Comparison of ENCODE assay signal across 31 mouse cellular contexts in genomic region chr17:24375886-24376285, GRCm38 (mm10). TPM values are rescaled to one million over a fixed set of nuclear protein-coding genes. Genes with fewer than 3 reads are reported as not detected.
A peak's percentile ranks its signal among the peaks of the same experiment; 100 is the strongest.
DNase-seq lines count a peak whose midpoint lies in the region; ATAC-seq and TF ChIP-seq lines count a peak whose summit lies in the region.
"Had no signal": no experiment of that assay in that cellular context is flagged by ENCODE, and none has a peak within 500 bp of the region (broad histone marks: within the 10 kb centered on the region; RNA-seq: fewer than 3 reads in every experiment).

No protein-coding gene starts in this region.

- H3K4me3 ChIP-seq in CH12.LX (replicated peaks in 1 of 3; ENCODE audit: low read depth in 2 of 3, low read length in 2 of 3, poor library complexity in 1 of 3) = no peak overlapping the region
- H3K4me3 ChIP-seq in MEL (ENCODE audit: control insufficient read depth in 1 of 2, insufficient read depth in 1 of 2, low read depth in 2 of 2, low read length in 2 of 2) = no peak overlapping the region
- H3K4me3 ChIP-seq in liver, embryonic 15.5 days (replicated peaks) = no peak overlapping the region
- H3K4me3 ChIP-seq in hindbrain, postnatal 0 days (ENCODE audit: low read length) = no peak overlapping the region
- H3K4me3 ChIP-seq: embryonic facial prominence, embryonic 12.5 days; embryonic facial prominence, embryonic 15.5 days; heart, adult 2 months; heart, embryonic 10.5 days; heart, embryonic 13.5 days had no signal

- ATAC-seq in liver, embryonic 15.5 days (ENCODE audit: insufficient read depth) = peak; percentile 36; the same call in 1 of the 2 replicates
- peak; percentile 68 for ATAC-seq in megakaryocyte-erythroid progenitor cell, adult 5-6 weeks (replicated peaks; ENCODE audit: low FRiP score, low TSS enrichment, poor library complexity, severe bottlenecking)
- ATAC-seq in hindbrain, postnatal 0 days = no peak
- ATAC-seq: CD4-positive, CD25-positive, alpha-beta regulatory T cell, adult 4 months; forebrain, embryonic 14.5 days; forebrain, postnatal 0 days; Patski had no signal

- DNase-seq in CH12.LX (ENCODE audit: extremely low read depth) (no peak), MEL (ENCODE audit: low read depth, low spot score) (peak; percentile 17)
- no peak for DNase-seq in frontal cortex, postnatal 36 days (ENCODE audit: low spot score in 2 of 2)
- no peak for DNase-seq in hindbrain, postnatal 0 days (ENCODE audit: low spot score)
- DNase-seq: adrenal gland, postnatal 10 days; adrenal gland, postnatal 36 days; cerebellum, adult 18-20 months; cerebellum, adult 9-10 months; cerebellum, postnatal 14 days; forebrain, postnatal 0 days; gastrocnemius, postnatal 25 days; heart, adult 2 months; heart, postnatal 14 days; heart, postnatal 4 days had no signal

- no peak for TF ChIP-seq RAD21 in CH12.LX (IDR thresholded peaks at IDR 0.05; ENCODE audit: low read depth, low read length)
- TF ChIP-seq RAD21 in MEL (IDR thresholded peaks at IDR 0.05; ENCODE audit: low read depth, low read length) = no peak

- dilution Hi-C loops in CH12.LX (cut with MboI; ENCODE audit: extremely low pct_ligation_motif_present, extremely low pct_unique_long_range_greater_than_20kb, low sequenced_read_pairs) = no loop called here

- H3K27ac ChIP-seq in CH12.LX (ENCODE audit: insufficient read depth, low read depth) = no peak overlapping the region
- no peak overlapping the region for H3K27ac ChIP-seq in MEL (ENCODE audit: control insufficient read depth, low read depth, low read length)
- H3K27ac ChIP-seq in liver, embryonic 15.5 days (replicated peaks) = no peak overlapping the region
- H3K27ac ChIP-seq in hindbrain, postnatal 0 days = no peak overlapping the region
- H3K27ac ChIP-seq: embryonic facial prominence, embryonic 12.5 days; embryonic facial prominence, embryonic 15.5 days; hindbrain, embryonic 14.5 days had no signal

- TF ChIP-seq POLR2A in CH12.LX (IDR thresholded peaks at IDR 0.05; ENCODE audit: low read depth, low read length) (no peak), MEL (IDR thresholded peaks at IDR 0.05; ENCODE audit: control insufficient read depth in 1 of 2, insufficient read depth in 1 of 2, low read depth in 1 of 2, low read length in 2 of 2, poor library complexity in 1 of 2) (no peak)

- no peaks in the 10 kb centered on the region for H3K9me3 ChIP-seq in CH12.LX (replicated peaks; ENCODE audit: low read length)
- no peaks in the 10 kb centered on the region for H3K9me3 ChIP-seq in MEL (replicated peaks; ENCODE audit: insufficient read depth, low read length)
- H3K9me3 ChIP-seq in liver, embryonic 15.5 days (replicated peaks) = no peaks in the 10 kb centered on the region
- no peaks in the 10 kb centered on the region for H3K9me3 ChIP-seq in hindbrain, postnatal 0 days (ENCODE audit: low read length)
- H3K9me3 ChIP-seq: embryonic facial prominence, embryonic 12.5 days; embryonic facial prominence, embryonic 15.5 days; heart, embryonic 10.5 days; heart, embryonic 13.5 days had no signal

- peaks cover 3 to 72% of the 10 kb centered on the region in 2 experiments for H3K36me3 ChIP-seq in CH12.LX (replicated peaks in 1 of 2; ENCODE audit: control insufficient read depth in 1 of 2, insufficient read depth in 1 of 2, low read length in 1 of 2)
- peaks cover 0 to 12% of the 10 kb centered on the region in 2 experiments; a peak in 3 of 4 replicates for H3K36me3 ChIP-seq in MEL (ENCODE audit: control insufficient read depth in 1 of 2, insufficient read depth in 2 of 2, low read length in 2 of 2)
- H3K36me3 ChIP-seq in liver, embryonic 15.5 days (replicated peaks) = peaks cover 93% of the 10 kb centered on the region
- peaks cover 48% of the 10 kb centered on the region for H3K36me3 ChIP-seq in hindbrain, postnatal 0 days (ENCODE audit: insufficient read depth, low read length)
- H3K36me3 ChIP-seq: embryonic facial prominence, embryonic 12.5 days had no signal

- H3K9ac ChIP-seq in CH12.LX (ENCODE audit: insufficient read depth, low read depth) = no peak overlapping the region
- H3K9ac ChIP-seq in MEL (ENCODE audit: control insufficient read depth, low read depth, low read length, poor library complexity, severe bottlenecking) = no peak overlapping the region
- H3K9ac ChIP-seq in liver, embryonic 15.5 days = no peak overlapping the region
- H3K9ac ChIP-seq in hindbrain, postnatal 0 days (replicated peaks; ENCODE audit: low read length) = no peak overlapping the region
- H3K9ac ChIP-seq: embryonic facial prominence, embryonic 12.5 days; embryonic facial prominence, embryonic 15.5 days; forebrain, postnatal 0 days; heart, embryonic 13.5 days; hindbrain, embryonic 14.5 days had no signal

- WGBS in liver, embryonic 15.5 days (ENCODE audit: insufficient replicate concordance) = 66% methylated on average over 6 of the region's 6 CpGs
- WGBS in hindbrain, postnatal 0 days = 93% methylated on average over 6 of the region's 6 CpGs

- TF ChIP-seq CTCF in CH12.LX (conservative IDR thresholded peaks at IDR 0.05 in 1 of 2, IDR thresholded peaks at IDR 0.05 in 1 of 2; ENCODE audit: low read depth in 2 of 2, low read length in 2 of 2) (no peak), MEL (IDR thresholded peaks at IDR 0.05 in 2 of 3, conservative IDR thresholded peaks at IDR 0.05 in 1 of 3; ENCODE audit: control insufficient read depth in 1 of 3, insufficient read depth in 1 of 3, low read depth in 2 of 3, low read length in 3 of 3, poor library complexity in 1 of 3, severe bottlenecking in 1 of 3) (no peak)
- no peak for TF ChIP-seq CTCF in hindbrain, postnatal 0 days (IDR thresholded peaks at IDR 0.05; ENCODE audit: low read depth)

- TF ChIP-seq EP300 in CH12.LX (IDR thresholded peaks at IDR 0.05; ENCODE audit: low read length) (no peak), MEL (IDR thresholded peaks at IDR 0.05; ENCODE audit: low read depth in 1 of 2, low read length in 2 of 2) (peak in 1 of 2 experiments; percentile 38; a peak in 1 of 4 replicates)

- H3K79me2 ChIP-seq in CH12.LX (replicated peaks; ENCODE audit: control insufficient read depth, extremely low read depth, insufficient read depth, poor library complexity, severe bottlenecking) (no peaks in the 10 kb centered on the region), MEL (ENCODE audit: control insufficient read depth, insufficient read depth, low read length, poor library complexity) (no peaks in the 10 kb centered on the region)

- in situ Hi-C loops in CH12.LX (cut with MboI; ENCODE audit: low pct_ligation_motif_present, low pct_unique_long_range_greater_than_20kb, low sequenced_read_pairs) = no loop called here

- no peak overlapping the region for H3K4me2 ChIP-seq in CH12.LX (ENCODE audit: insufficient read depth, low read depth, poor library complexity, severe bottlenecking)
- no peak overlapping the region for H3K4me2 ChIP-seq in liver, embryonic 15.5 days
- no peak overlapping the region for H3K4me2 ChIP-seq in hindbrain, postnatal 0 days (ENCODE audit: low read depth, low read length)
- H3K4me2 ChIP-seq: embryonic facial prominence, embryonic 12.5 days; embryonic facial prominence, embryonic 15.5 days; heart, embryonic 13.5 days; hindbrain, embryonic 14.5 days had no signal

- H3K27me3 ChIP-seq in CH12.LX (replicated peaks) (no peaks in the 10 kb centered on the region), MEL (ENCODE audit: control insufficient read depth in 1 of 2, insufficient read depth in 2 of 2, low read length in 2 of 2) (no peaks in the 10 kb centered on the region)
- no peaks in the 10 kb centered on the region for H3K27me3 ChIP-seq in liver, embryonic 15.5 days
- no peaks in the 10 kb centered on the region for H3K27me3 ChIP-seq in hindbrain, postnatal 0 days (ENCODE audit: insufficient read depth, low read length)
- H3K27me3 ChIP-seq: embryonic facial prominence, embryonic 12.5 days; embryonic facial prominence, embryonic 15.5 days; heart, embryonic 13.5 days; Patski had no signal

- H3K4me1 ChIP-seq in CH12.LX (ENCODE audit: control insufficient read depth in 1 of 2, insufficient read depth in 2 of 2) = peaks cover 3 to 17% of the 10 kb centered on the region in 2 experiments; a peak in 3 of 4 replicates
- no peaks in the 10 kb centered on the region for H3K4me1 ChIP-seq in MEL (ENCODE audit: control insufficient read depth in 1 of 2, insufficient read depth in 2 of 2, low read length in 2 of 2)
- peaks cover 37% of the 10 kb centered on the region for H3K4me1 ChIP-seq in liver, embryonic 15.5 days (replicated peaks)
- no peaks in the 10 kb centered on the region for H3K4me1 ChIP-seq in hindbrain, postnatal 0 days (ENCODE audit: insufficient read depth, low read length)
- H3K4me1 ChIP-seq: embryonic facial prominence, embryonic 12.5 days; embryonic facial prominence, embryonic 15.5 days had no signal

RNA-seq across cellular contexts. Expression of gene Abca3, which starts 24.1 kb away (rescaled TPM):
- total RNA-seq in CH12.LX (2012; rRNA removed) = 5.7 and 8.4 TPM in 2 replicates
- total RNA-seq in CH12.LX (2014; rRNA removed) = 3.9 and 4.0 TPM in 2 replicates
- polyA plus RNA-seq in CH12.LX (2012; ENCODE audit: insufficient read length, low read depth) = 8.7 and 9.1 TPM in 2 replicates
- 27.3 and 32.4 TPM in 2 replicates for total RNA-seq in MEL (2012; rRNA removed)
- polyA plus RNA-seq in MEL (2012; ENCODE audit: insufficient read depth in 1 of 2, insufficient read length in 2 of 2, low read depth in 1 of 2, low replicate concordance in 2 of 2, missing spikeins in 1 of 2) = 10 to 100 TPM; 36.6 to 37.1 TPM
- 14.1 and 14.8 TPM in 2 replicates for polyA plus RNA-seq in liver, embryonic 15.5 days (2015; fragmentation: Nextera tagmentation; extraction: Ambion mirVana)
- 103 and 105 TPM in 2 replicates for total RNA-seq in megakaryocyte-erythroid progenitor cell, adult 5-6 weeks (2014; fragmentation: Nextera tagmentation)
- total RNA-seq in megakaryocyte-erythroid progenitor cell, adult 5-6 weeks (2017) = 30.3 and 39.6 TPM in 2 replicates
- total RNA-seq in hindbrain, postnatal 0 days (2014; rRNA removed) = 98.9 and 102 TPM in 2 replicates
- polyA plus RNA-seq in hindbrain, postnatal 0 days (2015; fragmentation: Nextera tagmentation; extraction: Ambion mirVana) = 26.1 and 27.3 TPM in 2 replicates

RNA-seq across cellular contexts. Expression of gene Abca17, which starts 25.0 kb away (rescaled TPM):
- total RNA-seq in CH12.LX (2012; rRNA removed) (not detected in 2 replicates), CH12.LX (2014; rRNA removed) (0.35 TPM in 1 of 2 replicates, not detected in the other), MEL (2012; rRNA removed) (0.04 and 0.07 TPM in 2 replicates)
- polyA plus RNA-seq in CH12.LX (2012; ENCODE audit: insufficient read length, low read depth) (not detected in 2 replicates), MEL (2012; ENCODE audit: insufficient read depth in 1 of 2, insufficient read length in 2 of 2, low read depth in 1 of 2, low replicate concordance in 2 of 2, missing spikeins in 1 of 2) (under 1 TPM in 1 of 2 experiments, not detected in 1; 0.03 TPM)
- polyA plus RNA-seq in liver, embryonic 15.5 days (2015; fragmentation: Nextera tagmentation; extraction: Ambion mirVana) = not detected in 2 replicates
- total RNA-seq in megakaryocyte-erythroid progenitor cell, adult 5-6 weeks (2014; fragmentation: Nextera tagmentation) = not detected in 2 replicates
- not detected in 2 replicates for total RNA-seq in megakaryocyte-erythroid progenitor cell, adult 5-6 weeks (2017)
- 0.90 and 1.5 TPM in 2 replicates for total RNA-seq in hindbrain, postnatal 0 days (2014; rRNA removed)
- polyA plus RNA-seq in hindbrain, postnatal 0 days (2015; fragmentation: Nextera tagmentation; extraction: Ambion mirVana) = 1.0 and 1.2 TPM in 2 replicates
- total RNA-seq: ES-E14; gastrocnemius, adult 8-10 months; gastrocnemius, postnatal 25 days; granulocyte monocyte progenitor cell, adult 5-6 weeks; heart, adult 2 months; heart, postnatal 14 days had no signal
- polyA plus RNA-seq: C2C12; embryonic facial prominence, embryonic 15.5 days; forebrain, embryonic 11.5 days; heart, adult 2 months; heart, embryonic 10.5 days; heart, embryonic 16.5 days; hindbrain, embryonic 11.5 days had no signal

RNA-seq across cellular contexts. Expression of gene Rnps1, which starts 38.5 kb away (rescaled TPM):
- 160 and 186 TPM in 2 replicates for total RNA-seq in CH12.LX (2012; rRNA removed)
- total RNA-seq in CH12.LX (2014; rRNA removed) = 288 and 302 TPM in 2 replicates
- 252 and 255 TPM in 2 replicates for polyA plus RNA-seq in CH12.LX (2012; ENCODE audit: insufficient read length, low read depth)
- total RNA-seq in MEL (2012; rRNA removed) = 156 and 167 TPM in 2 replicates
- polyA plus RNA-seq in MEL (2012; ENCODE audit: insufficient read depth in 1 of 2, insufficient read length in 2 of 2, low read depth in 1 of 2, low replicate concordance in 2 of 2, missing spikeins in 1 of 2) = 100 to 1,000 TPM in 1 of 2 experiments, not detected in 1; 282 TPM
- polyA plus RNA-seq in liver, embryonic 15.5 days (2015; fragmentation: Nextera tagmentation; extraction: Ambion mirVana) = 109 and 113 TPM in 2 replicates
- total RNA-seq in megakaryocyte-erythroid progenitor cell, adult 5-6 weeks (2014; fragmentation: Nextera tagmentation) = 325 and 334 TPM in 2 replicates
- total RNA-seq in megakaryocyte-erythroid progenitor cell, adult 5-6 weeks (2017) = 263 and 290 TPM in 2 replicates
- 234 and 244 TPM in 2 replicates for total RNA-seq in hindbrain, postnatal 0 days (2014; rRNA removed)
- 287 and 295 TPM in 2 replicates for polyA plus RNA-seq in hindbrain, postnatal 0 days (2015; fragmentation: Nextera tagmentation; extraction: Ambion mirVana)

RNA-seq across cellular contexts. Expression of gene Eci1, which starts 50.6 kb away (rescaled TPM):
- total RNA-seq in CH12.LX (2012; rRNA removed) = 97.4 and 122 TPM in 2 replicates
- total RNA-seq in CH12.LX (2014; rRNA removed) = 94.7 and 100 TPM in 2 replicates
- polyA plus RNA-seq in CH12.LX (2012; ENCODE audit: insufficient read length, low read depth) = 70.1 and 74.1 TPM in 2 replicates
- 54.4 and 65.6 TPM in 2 replicates for total RNA-seq in MEL (2012; rRNA removed)
- 10 to 100 TPM in 1 of 2 experiments, not detected in 1; 48.6 TPM for polyA plus RNA-seq in MEL (2012; ENCODE audit: insufficient read depth in 1 of 2, insufficient read length in 2 of 2, low read depth in 1 of 2, low replicate concordance in 2 of 2, missing spikeins in 1 of 2)
- polyA plus RNA-seq in liver, embryonic 15.5 days (2015; fragmentation: Nextera tagmentation; extraction: Ambion mirVana) = 81.2 and 92.2 TPM in 2 replicates
- total RNA-seq in megakaryocyte-erythroid progenitor cell, adult 5-6 weeks (2014; fragmentation: Nextera tagmentation) = 79.7 and 88.7 TPM in 2 replicates
- 33.3 and 37.6 TPM in 2 replicates for total RNA-seq in megakaryocyte-erythroid progenitor cell, adult 5-6 weeks (2017)
- total RNA-seq in hindbrain, postnatal 0 days (2014; rRNA removed) = 45.2 and 47.9 TPM in 2 replicates
- polyA plus RNA-seq in hindbrain, postnatal 0 days (2015; fragmentation: Nextera tagmentation; extraction: Ambion mirVana) = 56.8 and 60.6 TPM in 2 replicates

Comparison
In these comparisons a context has a peak if more than half of its experiments do, and no peak if none do; other contexts are left out.
1. Of the 35 proteins assayed by ChIP-seq in both MEL and CH12.LX: peak only in MEL: none; only in CH12.LX: BHLHE40; in both: none; in neither: 33; mixed calls (peak in some experiments, not most) for 1.